Mouse (Mus musculus) heart, embryonic 12.5 days (tissue): ENCODE measurements around the gene Rarg. TPM values are rescaled to one million over a fixed set of nuclear protein-coding genes. Genes with fewer than 3 reads are reported as not detected.

Experiments used
- ATAC-seq: fragments of 200-750 bp; cut with Nextera tagmentation; 2 replicates; pipeline ENCODE4 v1.8.0; 2017; ENCODE audit warnings: moderate TSS enrichment, moderate library complexity; ENCODE audit not compliant: insufficient number of reproducible peaks, low FRiP score
- H3K27ac ChIP-seq: fragments of 300-500 bp; sonication (generic); 2 replicates; pipeline ENCODE4 v1.5.1; 2016; ENCODE audit warnings: mild to moderate bottlenecking, moderate library complexity; ENCODE audit not compliant: poor library complexity, severe bottlenecking
- H3K27me3 ChIP-seq: fragments of 300-500 bp; sonication (generic); replicated peaks from 2 replicates; pipeline ENCODE4 v1.6.1; 2016; ENCODE audit warnings: mild to moderate bottlenecking, moderate library complexity
- H3K36me3 ChIP-seq: fragments of 300-500 bp; sonication (generic); 2 replicates; pipeline ENCODE4 v1.6.1; 2016; ENCODE audit warnings: mild to moderate bottlenecking, moderate library complexity
- H3K4me1 ChIP-seq: fragments of 300-500 bp; sonication (generic); replicated peaks from 2 replicates; pipeline ENCODE4 v1.6.1; 2016; ENCODE audit warnings: mild to moderate bottlenecking
- H3K4me2 ChIP-seq: fragments of 300-500 bp; sonication (generic); 2 replicates; pipeline ENCODE4 v1.6.1; 2016; ENCODE audit warnings: mild to moderate bottlenecking, moderate library complexity
- H3K4me3 ChIP-seq: fragments of 300-500 bp; sonication (generic); 2 replicates; pipeline ENCODE4 v1.5.1; 2016; ENCODE audit warnings: mild to moderate bottlenecking
- H3K9ac ChIP-seq: fragments of 300-500 bp; sonication (generic); 2 replicates; pipeline ENCODE4 v1.6.1; 2016; ENCODE audit warnings: mild to moderate bottlenecking, moderate library complexity
- H3K9me3 ChIP-seq: fragments of 300-500 bp; sonication (generic); replicated peaks from 2 replicates; pipeline ENCODE4 v1.6.1; 2016; ENCODE audit warnings: mild to moderate bottlenecking, moderate library complexity
- WGBS: fragments of 180-500 bp; shearing (Covaris S2); methylation state at CpG from one replicate; pipeline ENCODE4 v1.1.7; 2016; 5-methylcytosine and 5-hydroxymethylcytosine counted together
- polyA plus RNA-seq: library from polyadenylated mRNA; unstranded; fragments of >200 nt; fragmentation: Nextera tagmentation; extraction: Ambion mirVana; gene quantifications from 2 replicates; pipeline ENCODE4 v1.2.1, GENCODE M21; 2016

Rarg gene
- polyA plus RNA-seq, 1 experiment from 2014 or later, result 12.0 TPM

GRCm38 (mm10) chr15:102202971-102203834 lies 54.1 kb downstream of the Rarg start, which contains the start of gene Zfp740:
Zfp740 (plus strand) TSS chr15:102203249.
- no peaks in the 10 kb centered on the region for H3K9me3 ChIP-seq
- under 1% methylated on average over 68 of the region's 68 CpGs for WGBS
- H3K9ac ChIP-seq, result peak within 1 kb of the TSS; percentile 92
- H3K4me2 ChIP-seq, result peak within 1 kb of the TSS; percentile 88
- ATAC-seq, result peak; percentile 96
- H3K27me3 ChIP-seq, result no peaks in the 10 kb centered on the region
- H3K4me3 ChIP-seq, result peak within 1 kb of the TSS; percentile 84
- H3K27ac ChIP-seq, result peak within 1 kb of the TSS; percentile 99
- H3K36me3 ChIP-seq, result peaks cover 33% of the 10 kb centered on the region
- H3K4me1 ChIP-seq, result peaks cover 29% of the 10 kb centered on the region

GRCm38 (mm10) chr15:102198841-102199240 lies 58.5 kb downstream of the Rarg start:
- H3K27ac ChIP-seq, result no peak overlapping the region
- 84% methylated on average over 4 of the region's 4 CpGs for WGBS
- no peak overlapping the region for H3K9ac ChIP-seq
- no peak overlapping the region for H3K4me2 ChIP-seq
- no peak overlapping the region for H3K4me3 ChIP-seq
- H3K4me1 ChIP-seq, result peaks cover 7% of the 10 kb centered on the region
- H3K36me3 ChIP-seq, result no peaks in the 10 kb centered on the region
- no peaks in the 10 kb centered on the region for H3K27me3 ChIP-seq
- H3K9me3 ChIP-seq, result no peaks in the 10 kb centered on the region
- ATAC-seq, result no peak

- Histone ChIP-seq H3K27me3 (no peaks in the 10 kb centered on the region), H3K4me1 (peaks cover 12% of the 10 kb centered on the region; the same call in 1 of the 2 replicates), H3K4me3 (no peak overlapping the region), H3K36me3 (no peaks in the 10 kb centered on the region), H3K9ac (no peak overlapping the region), H3K4me2 (no peak overlapping the region), H3K9me3 (no peaks in the 10 kb centered on the region), H3K27ac (no peak overlapping the region)
- ATAC-seq, result no peak
- WGBS, result 67% methylated on average over 4 of the region's 4 CpGs
Measured at GRCm38 (mm10) chr15:102195373-102195772, 61.9 kb downstream of the Rarg start.

- H3K4me3 ChIP-seq, result no peak overlapping the region
- H3K27me3 ChIP-seq, result no peaks in the 10 kb centered on the region
- no peaks in the 10 kb centered on the region for H3K9me3 ChIP-seq
- H3K9ac ChIP-seq, result no peak overlapping the region
- WGBS, result 88% methylated on average over 4 of the region's 4 CpGs
- no peaks in the 10 kb centered on the region for H3K36me3 ChIP-seq
- no peak for ATAC-seq
- no peak overlapping the region for H3K4me2 ChIP-seq
- peaks cover 12% of the 10 kb centered on the region; the same call in 1 of the 2 replicates for H3K4me1 ChIP-seq
- no peak overlapping the region for H3K27ac ChIP-seq
Measured at GRCm38 (mm10) chr15:102194439-102194838, 62.9 kb downstream of the Rarg start.

GRCm38 (mm10) chr15:102193652-102194051 lies 63.7 kb downstream of the Rarg start:
- Histone ChIP-seq H3K36me3 (no peaks in the 10 kb centered on the region), H3K4me2 (no peak overlapping the region), H3K9me3 (no peaks in the 10 kb centered on the region), H3K4me1 (peaks cover 16% of the 10 kb centered on the region; the same call in 1 of the 2 replicates), H3K4me3 (no peak overlapping the region), H3K27ac (no peak overlapping the region), H3K9ac (no peak overlapping the region), H3K27me3 (no peaks in the 10 kb centered on the region)
- WGBS, result 80% methylated on average over 4 of the region's 4 CpGs
- ATAC-seq, result no peak

- Histone ChIP-seq H3K9ac (no peak overlapping the region), H3K27me3 (no peaks in the 10 kb centered on the region), H3K36me3 (no peaks in the 10 kb centered on the region), H3K4me2 (no peak overlapping the region), H3K27ac (no peak overlapping the region), H3K4me3 (no peak overlapping the region), H3K4me1 (peaks cover 18% of the 10 kb centered on the region; the same call in 1 of the 2 replicates), H3K9me3 (no peaks in the 10 kb centered on the region)
- 32% methylated on average over 5 of the region's 5 CpGs for WGBS
- ATAC-seq, result no peak
Measured at GRCm38 (mm10) chr15:102192820-102193386, 64.4 kb downstream of the Rarg start.

GRCm38 (mm10) chr15:102192271-102192812 lies 65.0 kb downstream of the Rarg start:
- no peak overlapping the region for H3K9ac ChIP-seq
- H3K27ac ChIP-seq, result no peak overlapping the region
- 54% methylated on average over 7 of the region's 7 CpGs for WGBS
- no peaks in the 10 kb centered on the region for H3K9me3 ChIP-seq
- no peak for ATAC-seq
- H3K4me2 ChIP-seq, result no peak overlapping the region
- H3K36me3 ChIP-seq, result no peaks in the 10 kb centered on the region
- H3K4me3 ChIP-seq, result no peak overlapping the region
- no peaks in the 10 kb centered on the region for H3K27me3 ChIP-seq
- peaks cover 19% of the 10 kb centered on the region; the same call in 1 of the 2 replicates for H3K4me1 ChIP-seq

- no peak for ATAC-seq
- Histone ChIP-seq H3K9ac (no peak overlapping the region), H3K27ac (no peak overlapping the region), H3K4me3 (no peak overlapping the region), H3K4me2 (no peak overlapping the region), H3K36me3 (peaks cover 3% of the 10 kb centered on the region; the same call in 1 of the 2 replicates), H3K27me3 (no peaks in the 10 kb centered on the region), H3K9me3 (no peaks in the 10 kb centered on the region), H3K4me1 (peaks cover 24% of the 10 kb centered on the region; the same call in 1 of the 2 replicates)
- WGBS, result 76% methylated on average over 7 of the region's 7 CpGs
Measured at GRCm38 (mm10) chr15:102191699-102192098, 65.6 kb downstream of the Rarg start.

- Histone ChIP-seq H3K27me3 (no peaks in the 10 kb centered on the region), H3K4me1 (peaks cover 24% of the 10 kb centered on the region; the same call in 1 of the 2 replicates), H3K4me2 (no peak overlapping the region), H3K27ac (no peak overlapping the region), H3K9ac (no peak overlapping the region), H3K36me3 (peaks cover 29% of the 10 kb centered on the region), H3K4me3 (no peak overlapping the region), H3K9me3 (no peaks in the 10 kb centered on the region)
- ATAC-seq, result no peak
- WGBS, result 63% methylated on average over 6 of the region's 6 CpGs
Measured at GRCm38 (mm10) chr15:102188883-102189282, 68.4 kb downstream of the Rarg start.

- no peak overlapping the region for H3K27ac ChIP-seq
- peaks cover 35% of the 10 kb centered on the region for H3K36me3 ChIP-seq
Measured at GRCm38 (mm10) chr15:102188096-102188495, 69.2 kb downstream of the Rarg start.

GRCm38 (mm10) chr15:102186239-102186638 lies 71.1 kb downstream of the Rarg start:
- Histone ChIP-seq H3K4me2 (no peak overlapping the region), H3K4me3 (no peak overlapping the region), H3K9me3 (no peaks in the 10 kb centered on the region), H3K27me3 (no peaks in the 10 kb centered on the region), H3K36me3 (peaks cover 39% of the 10 kb centered on the region), H3K27ac (no peak overlapping the region), H3K4me1 (peaks cover 12% of the 10 kb centered on the region; the same call in 1 of the 2 replicates), H3K9ac (no peak overlapping the region)
- 79% methylated on average over 11 of the region's 11 CpGs for WGBS
- ATAC-seq, result no peak

More at GRCm38 (mm10) chr15:102188096-102188495, 69.2 kb downstream of the Rarg start:
- Histone ChIP-seq H3K9ac (no peak overlapping the region), H3K4me1 (peaks cover 23% of the 10 kb centered on the region; the same call in 1 of the 2 replicates), H3K4me3 (no peak overlapping the region), H3K4me2 (no peak overlapping the region), H3K9me3 (no peaks in the 10 kb centered on the region), H3K27me3 (no peaks in the 10 kb centered on the region)
- no peak for ATAC-seq
- 73% methylated on average over 10 of the region's 10 CpGs for WGBS
